Mouse (Mus musculus) CD8-positive naive resting alpha-beta T cell, adult 2 months (primary cell): ENCODE data around the gene Hdac4.

Experiments used
- DNase-seq, 2 experiments: peaks; one replicate each; pipeline ENCODE4 v3.0.0; 2022; ENCODE audit warnings: low read depth in 2 of 2, low spot score in 2 of 2

Gene Hdac4

DNA sequence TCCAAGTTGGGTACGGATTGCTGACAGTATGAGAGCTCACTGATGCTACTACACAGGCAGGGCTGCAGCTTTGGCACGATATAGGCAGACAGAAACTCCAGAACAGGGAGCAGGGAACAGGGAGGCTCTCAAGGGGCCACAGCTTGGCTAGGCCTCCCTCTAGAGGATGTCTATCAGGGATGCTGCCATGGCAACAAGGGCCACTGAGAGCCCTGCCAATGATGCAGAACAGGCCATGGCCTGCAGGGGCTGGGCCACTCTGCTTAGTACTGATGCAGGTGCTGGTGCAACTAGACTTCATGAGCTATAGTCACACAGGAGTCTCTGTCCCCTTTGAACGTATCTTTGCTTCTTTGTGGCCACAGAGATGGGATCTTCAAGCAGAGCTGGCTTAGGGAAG, 217.1 kb downstream of the Hdac4 start:
- no peak for DNase-seq

GRCm38 (mm10) chr1:91968710-91969379, 226.7 kb downstream of the Hdac4 start:
- DNase-seq, result no peak

GRCm38 (mm10) chr1:91967041-91967440, 228.5 kb downstream of the Hdac4 start:
- DNase-seq, result no peak

- no peak for DNase-seq
Observed at GRCm38 (mm10) chr1:91964486-91965335, 230.8 kb downstream of the Hdac4 start.

DNA sequence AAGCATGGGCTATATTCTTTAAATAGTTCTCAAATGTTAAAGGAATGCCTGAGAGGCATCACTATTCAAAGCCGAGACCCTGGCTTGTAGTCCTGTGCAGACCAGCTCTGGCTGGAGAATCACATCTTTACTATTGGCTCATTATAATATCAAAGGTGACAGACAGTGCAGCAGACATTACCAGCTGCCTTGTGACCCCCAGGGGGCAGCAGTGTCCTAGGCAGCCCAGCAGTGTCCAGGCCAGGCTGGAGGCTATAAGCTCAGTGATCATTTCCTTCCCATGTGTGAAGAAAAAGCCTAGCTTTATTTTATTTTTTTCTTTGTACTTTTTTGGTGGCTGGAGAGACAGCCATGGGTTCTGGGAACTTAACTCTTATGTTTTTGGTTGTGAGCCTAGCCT, 233.2 kb downstream of the Hdac4 start:
- DNase-seq, result peak; percentile 34 to 62

DNA sequence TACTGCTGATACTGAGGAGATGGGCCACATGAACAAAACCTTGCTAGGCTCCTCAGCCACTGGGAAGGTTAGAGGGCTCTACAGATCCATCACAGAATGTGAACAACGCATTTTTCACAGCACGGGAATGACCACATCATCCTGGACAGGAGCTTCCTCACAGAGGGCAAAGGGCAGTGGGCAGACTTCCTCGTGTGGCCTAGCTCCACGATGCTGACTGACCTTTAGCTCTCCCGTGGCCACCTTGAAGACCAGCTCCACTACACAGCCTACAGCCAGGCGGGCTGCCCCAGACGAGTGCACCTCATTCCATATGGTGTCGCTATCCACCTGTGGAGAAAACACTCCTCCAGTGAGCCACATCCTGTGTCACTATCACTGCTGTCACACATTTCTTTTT, 234.3 kb downstream of the Hdac4 start:
- no peak for DNase-seq

- no peak for DNase-seq
Observed at GRCm38 (mm10) chr1:91959891-91960290, 235.6 kb downstream of the Hdac4 start.

DNA sequence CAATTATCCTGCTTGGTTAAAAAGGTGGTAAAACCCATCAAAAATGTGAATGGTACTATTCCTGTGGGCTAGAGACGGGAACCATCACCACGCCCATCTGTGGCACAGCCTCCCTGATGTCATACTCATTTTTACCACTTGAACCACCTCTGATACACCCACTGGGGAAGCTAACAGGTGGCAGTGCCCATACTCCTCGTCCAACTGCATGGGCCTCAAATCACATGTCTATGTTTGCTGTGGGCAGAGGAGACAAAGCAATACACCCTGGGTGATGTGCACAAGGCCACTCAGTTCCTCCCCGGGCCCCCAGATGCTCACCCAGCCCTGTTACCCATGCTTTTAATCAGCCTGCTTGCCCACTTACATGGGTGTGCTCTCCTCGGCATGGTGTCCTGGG, 236.5 kb downstream of the Hdac4 start:
- no peak for DNase-seq

GRCm38 (mm10) chr1:91956229-91956628, 239.3 kb downstream of the Hdac4 start:
- DNase-seq, result no peak

DNA sequence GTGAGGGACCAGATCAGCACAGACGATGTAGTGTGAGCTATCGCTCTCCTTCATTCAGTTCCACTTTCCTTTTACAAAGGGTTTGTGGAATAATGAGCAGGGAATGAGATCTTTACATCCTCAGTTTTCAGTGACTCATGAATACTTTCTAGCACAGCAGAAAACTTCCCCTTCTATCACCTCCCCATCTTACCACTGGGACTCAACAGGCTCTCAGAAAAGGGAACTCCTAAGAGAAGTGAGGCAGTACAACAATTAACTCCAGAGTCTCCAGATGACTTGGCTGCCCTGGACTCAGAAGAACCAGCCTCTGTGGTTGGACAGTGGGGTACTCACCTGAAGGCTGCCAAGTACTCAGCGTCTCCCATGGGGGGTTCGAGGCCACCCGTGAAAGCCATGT, 240.5 kb downstream of the Hdac4 start:
- DNase-seq, result no peak

DNA sequence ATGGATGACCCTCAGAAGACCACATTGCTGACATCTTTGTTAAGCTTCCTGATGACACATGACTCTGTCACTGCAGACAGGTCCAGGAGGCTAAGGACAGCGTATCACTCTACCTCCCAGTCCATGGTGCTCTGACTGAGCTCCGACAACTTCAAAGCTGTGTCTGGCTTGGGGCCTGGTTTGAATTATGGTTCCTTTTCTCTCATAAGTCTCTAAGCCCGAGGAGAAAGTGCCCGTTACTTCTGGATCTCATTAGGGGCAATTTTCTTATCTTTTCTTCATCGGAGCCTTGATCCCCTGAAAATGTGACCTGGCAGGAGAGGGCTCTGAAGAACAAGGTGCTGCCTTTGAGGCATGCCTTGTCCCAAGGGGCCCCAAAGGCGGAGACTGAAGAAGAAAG, 242.6 kb downstream of the Hdac4 start:
- no peak for DNase-seq

- DNase-seq, result no peak
Observed at GRCm38 (mm10) chr1:91947441-91947840, 248.1 kb downstream of the Hdac4 start.

- no peak for DNase-seq
Observed at GRCm38 (mm10) chr1:91942583-91942982, 252.9 kb downstream of the Hdac4 start.

DNA sequence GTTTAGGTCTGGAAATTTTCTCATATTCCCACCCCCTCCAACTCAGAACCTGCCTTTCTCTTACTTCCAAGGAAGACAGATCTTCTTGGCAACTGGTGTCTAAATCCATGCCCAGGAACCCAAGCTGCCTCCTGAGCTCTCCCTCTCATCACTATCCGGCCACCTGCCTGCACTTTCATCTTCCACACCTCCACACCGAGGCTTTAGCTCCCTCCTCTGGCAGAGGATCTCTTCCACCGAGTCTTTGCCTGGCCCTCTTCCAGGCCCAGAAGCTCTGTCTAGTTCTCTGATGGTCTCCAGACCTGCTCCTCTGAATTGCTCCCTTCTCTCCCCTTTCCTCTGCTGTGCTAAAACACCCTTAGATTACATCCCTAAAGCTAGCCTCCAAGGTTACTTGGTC, 253.5 kb downstream of the Hdac4 start:
- no peak for DNase-seq

GRCm38 (mm10) chr1:91941094-91941493, 254.4 kb downstream of the Hdac4 start:
- DNase-seq, result no peak

DNA sequence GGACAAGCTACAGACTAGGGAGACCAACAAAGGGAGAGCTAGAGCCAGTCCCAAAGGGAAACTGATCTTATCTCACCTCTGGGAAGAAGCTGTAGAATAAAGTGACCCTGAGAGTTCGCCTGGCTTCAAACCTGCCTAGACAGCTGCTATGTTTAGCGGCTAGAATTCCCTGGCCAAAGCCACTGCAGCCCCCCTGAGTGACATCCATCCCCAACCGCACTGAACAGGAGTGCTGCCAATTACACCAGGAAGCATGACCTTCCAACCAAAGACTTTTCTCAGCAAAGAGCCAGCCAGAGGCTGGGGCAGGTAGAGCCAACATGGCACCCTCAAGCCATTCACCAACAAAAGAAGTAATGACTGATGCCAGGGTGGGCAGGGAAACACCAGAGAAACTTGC, 260.3 kb downstream of the Hdac4 start:
- no peak for DNase-seq

GRCm38 (mm10) chr1:91933681-91934080, 261.8 kb downstream of the Hdac4 start:
- no peak for DNase-seq

GRCm38 (mm10) chr1:91932221-91932620, 263.3 kb downstream of the Hdac4 start:
- DNase-seq, result no peak

DNA sequence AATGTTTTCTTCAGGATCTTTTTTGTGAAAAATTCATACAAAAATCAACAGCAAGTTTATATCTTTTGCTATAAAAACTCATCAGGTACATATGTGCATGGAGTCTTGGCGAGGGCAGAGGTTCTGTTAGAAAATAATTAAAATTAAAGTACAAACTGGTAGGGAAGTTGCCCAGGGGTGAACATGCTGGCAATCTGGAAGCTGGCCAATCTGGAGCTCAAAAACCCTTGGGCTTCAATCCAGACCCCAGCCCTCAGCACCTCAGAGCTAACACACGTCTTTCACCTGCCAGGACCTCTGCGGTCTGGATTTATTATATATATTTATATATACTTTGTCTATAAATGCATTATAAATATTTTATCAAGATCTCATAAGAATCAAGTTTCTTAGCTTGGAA, 263.7 kb downstream of the Hdac4 start:
- no peak for DNase-seq

GRCm38 (mm10) chr1:91931196-91931595, 264.3 kb downstream of the Hdac4 start:
- DNase-seq, result no peak

DNA sequence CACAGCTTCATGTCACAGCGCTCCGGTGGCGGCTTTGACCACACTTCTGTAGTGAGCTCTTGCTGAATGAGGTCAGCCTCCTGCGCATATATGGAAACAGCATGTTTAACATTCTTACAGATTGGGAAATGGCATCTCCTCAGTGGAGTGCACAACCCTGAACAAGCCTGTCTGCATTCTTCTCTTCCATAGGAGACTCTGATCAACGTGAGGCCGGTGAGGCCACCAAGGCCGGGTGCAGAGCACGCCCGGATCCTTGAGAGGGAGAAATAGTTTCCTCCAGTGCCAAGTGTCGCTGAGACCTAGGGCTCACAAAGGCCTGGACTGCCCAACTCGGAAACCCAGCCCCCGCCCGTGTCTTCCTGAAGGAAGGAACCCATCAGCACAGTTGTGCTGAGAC, 266.4 kb downstream of the Hdac4 start:
- no peak for DNase-seq

- no peak for DNase-seq
Observed at GRCm38 (mm10) chr1:91927536-91928315, 267.8 kb downstream of the Hdac4 start.
